Mouse (Mus musculus) layer of hippocampus, adult 2 months (tissue): ENCODE measurements around the gene Ppt1. TPM values are rescaled to one million over a fixed set of nuclear protein-coding genes. Genes with fewer than 3 reads are reported as not detected.
"Not testable (repeated sequence)": the region's sequence is repeated elsewhere in the genome, so short reads cannot be mapped to it uniquely, and the experiment has no call there.

Source experiments
- DNase-seq, 2 experiments: peaks; one replicate each; pipeline ENCODE4 v3.0.0; 2022; ENCODE audit warnings: low spot score in 2 of 2
- H3K27ac ChIP-seq: fragments of 200-600 bp; 2 replicates; pipeline ENCODE4 v1.8.1; 2022
- H3K4me3 ChIP-seq: fragments of 200-600 bp; 2 replicates; pipeline ENCODE4 v1.8.1; 2022; ENCODE audit warnings: mild to moderate bottlenecking
- CTCF ChIP-seq: fragments of 200-600 bp; conservative IDR thresholded peaks from 2 replicates; pipeline ENCODE4 v1.8.1; 2022; ENCODE audit warnings: antibody characterized with exemption, mild to moderate bottlenecking, moderate library complexity
- long read RNA-seq, 2 experiments: library from polyadenylated mRNA; stranded (forward); transcript quantifications; one replicate each; pipeline ENCODE4 v2.0.0; 2021; ENCODE audit warnings: borderline mapping rate in 2 of 2
- total RNA-seq, 2 experiments: library from RNA; stranded (reverse); gene quantifications; 2 replicates each; pipeline ENCODE4 v1.2.3; 2021

Ppt1 gene
- total RNA-seq, result 10 to 100 TPM; 84.6 to 88.1 TPM
- long read RNA-seq, experiment 1, transcript Ppt1-201 (9 exons, 2,381 nt), result major isoform, 68 of 99 reads
- long read RNA-seq, experiment 1, partial matches to known transcripts, result 7 of 99 reads
- long read RNA-seq, experiment 1, other reads (novel, unspliced or antisense), result 21 of 99 reads
- long read RNA-seq, experiment 2, transcript Ppt1-201 (9 exons, 2,381 nt), result major isoform, 63 of 93 reads
- long read RNA-seq, experiment 2, partial matches to known transcripts, result 7 of 93 reads
- long read RNA-seq, experiment 2, other reads (novel, unspliced or antisense), result 17 of 93 reads

- peak within 1 kb of the TSS; percentile 72 for H3K4me3 ChIP-seq
- TF ChIP-seq CTCF, result peak; percentile 63
- H3K27ac ChIP-seq, result peak within 1 kb of the TSS; percentile 96
- DNase-seq, result peak; percentile 89 to 92
These were observed at the start of gene Ppt1 for GRCm38 (mm10) chr4:122835530-122836402. Gene Ppt1, plus strand, starts transcription at chr4:122836242.

GRCm38 (mm10) chr4:122789335-122790089 lies 46.5 kb upstream of the Ppt1 start:
- no peak for TF ChIP-seq CTCF

DNA sequence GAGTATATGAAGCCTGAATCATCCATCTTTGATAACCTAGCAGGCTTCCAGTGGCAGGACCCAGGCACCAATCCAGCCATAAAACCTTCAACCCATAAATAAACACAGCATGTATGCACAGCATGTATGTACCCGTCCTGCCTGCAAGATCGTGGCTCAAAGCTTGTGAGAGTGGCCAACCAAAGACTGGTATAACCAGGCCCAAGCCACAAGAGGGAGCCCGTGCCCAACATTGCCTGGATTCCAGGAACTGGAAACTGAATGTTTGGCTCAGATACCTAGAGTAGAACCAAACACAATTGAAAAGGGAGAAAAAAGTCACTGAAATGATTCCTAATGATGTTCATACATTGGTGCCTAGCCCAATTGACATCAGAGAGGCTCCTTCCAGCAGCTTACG lies 27.9 kb upstream of the Ppt1 start:
- TF ChIP-seq CTCF, result peak; percentile 88
- H3K4me3 ChIP-seq, result no peak overlapping the region
- peak; percentile 72 to 85 for DNase-seq
- no peak overlapping the region for H3K27ac ChIP-seq

More at GRCm38 (mm10) chr4:122789335-122790089, 46.5 kb upstream of the Ppt1 start:
- no peak overlapping the region for H3K4me3 ChIP-seq
- no peak for DNase-seq
- no peak overlapping the region for H3K27ac ChIP-seq

GRCm38 (mm10) chr4:122811180-122811579 lies 24.9 kb upstream of the Ppt1 start:
- DNase-seq, result no peak
- Histone ChIP-seq H3K27ac (no peak overlapping the region), H3K4me3 (no peak overlapping the region)
- no peak for TF ChIP-seq CTCF

DNA sequence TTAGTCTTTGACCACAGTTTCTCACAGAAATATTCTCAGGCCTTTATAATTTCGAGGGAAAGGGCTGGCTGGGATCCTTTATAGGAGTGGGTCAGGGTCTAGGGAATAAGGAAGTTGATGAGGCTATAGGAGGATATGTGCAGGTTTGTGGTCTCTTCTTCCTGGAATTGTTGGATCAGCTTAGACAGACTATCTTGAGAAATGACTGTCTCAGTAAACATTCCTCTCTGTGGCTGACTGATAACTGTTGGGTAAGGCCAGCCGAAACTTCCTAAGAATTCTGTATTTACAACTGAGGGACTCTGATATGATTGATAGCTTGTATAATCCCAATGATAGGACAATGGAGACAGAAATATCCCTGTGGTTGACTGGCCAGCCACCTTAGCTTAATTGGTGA lies 24.2 kb upstream of the Ppt1 start:
- Histone ChIP-seq H3K27ac (no peak overlapping the region), H3K4me3 (no peak overlapping the region)
- no peak for TF ChIP-seq CTCF
- DNase-seq, result no peak

DNA sequence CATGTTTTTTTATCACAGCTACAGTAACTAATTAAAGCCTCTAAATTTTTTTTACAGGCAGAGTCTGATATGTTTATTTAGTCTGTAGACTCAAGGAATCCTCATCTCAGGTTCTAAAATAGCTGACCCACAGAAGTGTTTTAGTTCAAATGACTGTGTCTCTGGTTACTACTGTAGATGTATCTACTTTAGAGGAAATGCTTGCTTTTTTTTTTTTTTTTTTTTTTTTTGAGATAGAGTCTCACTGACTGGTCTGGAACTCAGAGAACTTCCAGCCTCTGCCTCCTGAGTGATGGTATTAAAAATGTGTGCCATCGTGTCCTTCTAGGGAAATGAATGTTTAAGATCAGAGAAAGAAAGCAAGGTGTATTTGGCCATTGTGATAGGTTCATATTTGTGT lies 19.8 kb upstream of the Ppt1 start:
- DNase-seq, result no peak
- TF ChIP-seq CTCF, result no peak
- Histone ChIP-seq H3K27ac (no peak overlapping the region), H3K4me3 (no peak overlapping the region)

DNA sequence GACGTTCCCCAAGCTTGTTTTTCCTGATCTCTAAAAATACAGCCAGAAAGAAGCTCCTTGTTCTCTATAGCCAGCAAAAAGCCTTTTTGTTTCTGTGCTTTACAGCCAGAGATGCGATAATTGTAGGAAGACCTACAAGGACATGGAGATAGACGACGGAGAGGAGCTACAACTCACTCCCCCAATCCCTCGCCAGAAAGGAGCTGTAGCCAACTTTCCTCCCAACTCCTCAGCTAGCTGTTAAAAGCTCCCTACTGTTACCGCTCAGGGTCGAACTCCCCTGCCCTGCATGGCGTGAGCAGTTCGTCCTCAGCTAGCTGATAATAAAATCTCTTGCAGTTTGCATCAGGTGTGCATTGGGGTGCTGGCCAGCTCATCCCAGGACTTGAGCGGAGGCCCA lies 15.1 kb upstream of the Ppt1 start:
- H3K27ac ChIP-seq, DNase-seq, H3K4me3 ChIP-seq: not testable (repeated sequence)

GRCm38 (mm10) chr4:122827651-122828050 lies 8.4 kb upstream of the Ppt1 start:
- DNase-seq, result no peak
- no peak overlapping the region for H3K27ac ChIP-seq
- no peak for TF ChIP-seq CTCF

DNA sequence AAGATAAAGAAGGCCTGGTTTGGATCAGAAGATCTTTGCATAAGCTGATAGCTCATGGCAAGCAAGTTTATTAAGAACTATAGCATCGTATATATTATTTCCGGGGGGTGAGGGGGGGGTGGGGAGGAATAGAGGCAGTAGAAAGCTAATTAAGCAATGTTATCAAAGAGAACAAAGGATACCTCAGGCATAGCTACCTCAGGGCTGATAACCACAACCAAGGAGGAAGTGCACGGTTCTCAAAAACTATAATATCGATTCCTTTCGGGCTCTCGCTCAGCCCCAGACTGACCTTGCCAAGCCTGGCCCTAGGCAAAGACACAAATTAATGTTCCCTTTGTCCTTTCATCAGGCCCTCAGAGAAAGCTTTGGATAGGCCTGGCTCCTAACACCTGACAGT lies 6.7 kb upstream of the Ppt1 start:
- TF ChIP-seq CTCF, result no peak
- no peak overlapping the region for H3K27ac ChIP-seq
- H3K4me3 ChIP-seq, result no peak overlapping the region
- no peak for DNase-seq

More at GRCm38 (mm10) chr4:122827651-122828050, 8.4 kb upstream of the Ppt1 start:
- H3K4me3 ChIP-seq, result no peak overlapping the region

DNA sequence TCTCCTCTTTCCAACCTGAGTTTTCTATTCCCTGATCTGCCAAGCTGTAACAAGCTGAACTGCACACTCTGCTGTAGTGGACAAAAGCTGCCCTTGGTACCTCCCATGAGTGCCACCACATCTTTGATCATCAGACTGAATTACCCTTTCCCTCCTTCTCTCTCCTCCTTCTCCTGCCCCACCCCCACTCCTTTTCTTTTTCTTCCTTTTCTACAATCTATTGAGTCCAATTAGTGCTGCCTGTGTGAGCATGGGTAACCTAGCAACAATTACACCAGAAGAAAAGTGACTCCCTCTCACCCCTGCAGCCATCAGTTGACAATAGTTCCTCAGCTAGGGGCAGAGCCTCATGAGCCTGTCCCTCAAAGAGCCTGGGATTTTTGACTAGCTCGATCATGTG lies 4.2 kb upstream of the Ppt1 start:
- DNase-seq, result no peak
- H3K4me3 ChIP-seq, result no peak overlapping the region
- no peak overlapping the region for H3K27ac ChIP-seq
- no peak for TF ChIP-seq CTCF

GRCm38 (mm10) chr4:122836403-122836775 lies 347 bp downstream of the Ppt1 start:
- H3K27ac ChIP-seq, result peak overlapping the region; percentile 96
- TF ChIP-seq CTCF, result no peak
- DNase-seq, result no peak
- H3K4me3 ChIP-seq, result peak overlapping the region; percentile 72

DNA sequence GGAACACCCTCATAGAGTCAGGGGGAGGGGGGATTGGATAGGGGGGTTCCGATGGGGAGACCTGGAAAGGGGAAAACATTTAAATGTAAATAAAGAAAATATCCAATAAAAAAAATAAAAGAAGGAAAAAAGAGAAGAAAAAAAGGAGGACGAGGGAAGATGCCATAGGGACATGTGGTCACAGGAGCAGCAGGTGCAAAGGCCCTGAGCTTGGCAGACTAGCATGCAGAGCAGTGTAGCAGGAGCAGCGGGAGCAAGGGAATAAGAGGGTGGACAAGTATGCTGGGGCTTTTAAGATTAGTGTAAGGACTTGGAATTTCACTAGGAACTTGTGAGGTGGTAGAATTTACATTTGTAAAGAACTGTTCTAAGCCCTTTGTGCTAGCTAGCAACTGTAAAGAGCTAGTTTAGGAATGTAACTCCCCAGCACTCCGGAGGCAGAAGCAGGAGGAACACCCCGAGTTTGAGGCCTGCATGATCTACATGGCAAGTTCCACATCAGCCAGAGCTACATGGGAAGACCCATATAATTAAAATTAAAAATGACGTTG lies 1.2 kb downstream of the Ppt1 start:
- Histone ChIP-seq H3K27ac (no peak overlapping the region), H3K4me3 (no peak overlapping the region; the same call in 1 of the 2 replicates)
- no peak for TF ChIP-seq CTCF
- no peak for DNase-seq

DNA sequence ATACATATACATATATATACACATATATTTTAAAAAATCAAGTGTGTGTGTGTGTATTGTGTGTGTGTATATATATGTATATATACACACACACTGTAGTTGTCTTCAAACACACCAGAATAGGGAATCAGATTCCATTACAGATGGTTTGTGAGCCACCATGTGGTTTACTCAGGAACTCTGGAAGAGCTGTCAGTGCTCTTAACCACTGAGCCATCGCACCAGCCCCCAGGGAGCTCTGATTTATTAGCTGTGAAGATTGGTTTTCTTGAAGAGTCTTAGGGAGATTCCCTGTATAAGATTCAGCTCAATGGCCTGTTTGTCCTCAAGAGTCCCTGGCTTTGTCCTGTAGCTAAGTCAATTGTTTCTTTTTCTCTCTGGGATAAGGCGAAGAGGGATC lies 2.0 kb downstream of the Ppt1 start:
- no peak for DNase-seq
- Histone ChIP-seq H3K4me3 (no peak overlapping the region), H3K27ac (no peak overlapping the region)
- TF ChIP-seq CTCF, result peak; percentile 52
